Mouse (Mus musculus) hindbrain, embryonic 14.5 days (tissue): Measurements from ENCODE around the gene Vav1. TPM values are rescaled to one million over a fixed set of nuclear protein-coding genes. Genes with fewer than 3 reads are reported as not detected.
"Not testable (repeated sequence)": the region's sequence is repeated elsewhere in the genome, so short reads cannot be mapped to it uniquely, and the experiment has no call there.

Source experiments
- ATAC-seq: fragments of 200-750 bp; cut with Nextera tagmentation; 2 replicates; pipeline ENCODE4 v1.8.0; 2017; ENCODE audit warnings: moderate number of reproducible peaks, mild to moderate bottlenecking, moderate TSS enrichment, moderate library complexity; ENCODE audit not compliant: low FRiP score
- DNase-seq: peaks from one replicate; pipeline ENCODE4 v3.0.0-alpha.2; 2015; ENCODE audit warnings: low spot score
- H3K27ac ChIP-seq: fragments of 300-500 bp; sonication (generic); 2 replicates; pipeline ENCODE4 v1.5.1; 2014; ENCODE audit warnings: mild to moderate bottlenecking, moderate library complexity
- H3K27me3 ChIP-seq: fragments of 300-500 bp; sonication (generic); 2 replicates; pipeline ENCODE4 v1.6.1; 2014; ENCODE audit warnings: mild to moderate bottlenecking, low read length, mixed read lengths; ENCODE audit not compliant: control insufficient read depth, insufficient read depth
- H3K36me3 ChIP-seq: fragments of 300-500 bp; sonication (generic); replicated peaks from 2 replicates; pipeline ENCODE4 v1.6.1; 2014; ENCODE audit not compliant: control insufficient read depth, insufficient read depth
- H3K4me1 ChIP-seq: fragments of 300-500 bp; sonication (generic); replicated peaks from 2 replicates; pipeline ENCODE4 v1.6.1; 2014; ENCODE audit warnings: antibody characterized with exemption, low read length, mixed read lengths; ENCODE audit not compliant: control insufficient read depth, insufficient read depth
- H3K4me2 ChIP-seq: fragments of 300-500 bp; sonication (generic); replicated peaks from 2 replicates; pipeline ENCODE4 v1.6.1; 2014; ENCODE audit warnings: mild to moderate bottlenecking, moderate library complexity
- H3K4me3 ChIP-seq: fragments of 300-500 bp; sonication (generic); replicated peaks from 2 replicates; pipeline ENCODE4 v1.5.1; 2014; ENCODE audit warnings: mild to moderate bottlenecking, low read length
- H3K9ac ChIP-seq: fragments of 300-500 bp; sonication (generic); 2 replicates; pipeline ENCODE4 v1.6.1; 2014
- H3K9me3 ChIP-seq: fragments of 300-500 bp; sonication (generic); 2 replicates; pipeline ENCODE4 v1.6.1; 2016; ENCODE audit warnings: low read length; ENCODE audit not compliant: control insufficient read depth
- WGBS: fragments of 180-500 bp; shearing (Covaris S2); extraction: QIAGEN DNeasy Blood & Tissue Kit; methylation state at CpG from one replicate; pipeline ENCODE4 v1.1.7; 2014; 5-methylcytosine and 5-hydroxymethylcytosine counted together
- polyA plus RNA-seq: library from polyadenylated mRNA; unstranded; fragments of >200 nt; fragmentation: Nextera tagmentation; extraction: Ambion mirVana; gene quantifications from 2 replicates; pipeline ENCODE4 v1.2.1, GENCODE M21; 2014

The Vav1 gene
- polyA plus RNA-seq, 1 experiment from 2014 or later: 1.7 TPM

DNA sequence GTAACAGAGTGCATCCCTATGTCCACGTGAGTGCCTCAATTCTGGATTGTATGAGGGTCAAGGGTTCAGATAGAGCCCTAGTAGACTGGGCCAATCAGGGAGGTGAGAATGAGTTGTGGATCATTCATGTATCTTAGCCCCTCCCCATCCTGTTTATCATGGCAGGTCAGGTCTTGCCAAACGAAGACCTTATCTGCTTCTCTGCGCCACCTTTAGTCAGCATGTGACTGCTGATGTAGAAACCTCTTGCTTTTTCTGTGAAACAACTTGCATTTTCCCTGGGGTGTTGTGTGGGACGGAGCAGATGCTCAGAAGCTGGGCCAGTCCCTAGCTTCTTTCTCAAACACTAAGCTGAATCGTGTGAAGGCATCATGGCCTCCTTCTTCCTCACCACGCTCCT, 28.2 kb downstream of the Vav1 start:
- Histone ChIP-seq H3K4me1 (no peaks in the 10 kb centered on the region), H3K27me3 (no peaks in the 10 kb centered on the region), H3K4me2 (no peak overlapping the region), H3K4me3 (no peak overlapping the region), H3K9me3 (no peaks in the 10 kb centered on the region), H3K27ac (no peak overlapping the region), H3K36me3 (no peaks in the 10 kb centered on the region), H3K9ac (no peak overlapping the region)
- no peak for DNase-seq
- no peak for ATAC-seq
- WGBS: 87% methylated on average over 6 of the region's 6 CpGs

DNA sequence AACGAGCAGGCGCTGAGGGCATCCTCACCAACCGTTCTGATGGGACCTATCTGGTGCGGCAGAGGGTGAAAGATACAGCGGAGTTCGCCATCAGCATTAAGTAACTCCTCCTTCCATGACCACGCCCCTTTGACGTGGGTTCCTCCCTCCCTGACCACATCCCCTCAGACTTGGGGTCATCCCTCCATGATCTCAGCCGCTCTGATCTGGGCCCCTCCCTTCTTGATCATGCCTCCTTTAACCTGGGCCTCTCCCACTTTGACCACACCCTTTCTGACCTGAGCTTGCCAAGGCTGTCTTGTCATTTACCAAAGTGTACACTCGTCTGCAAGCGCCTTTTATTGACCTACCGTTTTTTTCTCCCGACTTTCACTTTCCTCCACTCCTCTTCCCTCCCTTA, 32.9 kb downstream of the Vav1 start:
- Histone ChIP-seq H3K4me1 (no peaks in the 10 kb centered on the region), H3K36me3 (no peaks in the 10 kb centered on the region), H3K9ac (no peak overlapping the region), H3K27ac (no peak overlapping the region), H3K9me3 (no peaks in the 10 kb centered on the region), H3K27me3 (no peaks in the 10 kb centered on the region), H3K4me2 (no peak overlapping the region), H3K4me3 (no peak overlapping the region)
- 39% methylated on average over 13 of the region's 13 CpGs for WGBS
- ATAC-seq (no peak), DNase-seq (no peak)

DNA sequence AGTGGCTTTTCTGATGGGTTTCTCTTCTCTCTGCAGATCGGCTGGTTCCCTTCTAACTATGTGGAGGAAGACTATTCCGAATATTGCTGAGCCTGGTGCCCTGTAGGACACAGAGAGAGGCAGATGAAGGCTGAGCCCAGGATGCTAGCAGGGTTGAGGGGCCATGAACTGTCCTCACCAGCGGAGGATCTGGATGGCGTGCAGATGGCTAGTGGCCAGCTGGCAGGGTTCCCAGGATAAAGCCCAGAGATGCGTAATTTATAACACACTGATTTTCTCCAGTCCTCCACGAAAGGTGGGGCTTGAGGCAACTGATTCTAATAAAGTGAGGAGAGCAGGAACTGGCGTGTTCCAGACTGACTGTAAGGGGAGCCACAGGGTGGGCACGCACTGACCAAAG, 48.7 kb downstream of the Vav1 start:
- H3K36me3 ChIP-seq: no peaks in the 10 kb centered on the region
- H3K27me3 ChIP-seq: no peaks in the 10 kb centered on the region
- no peak overlapping the region for H3K9ac ChIP-seq
- no peak overlapping the region for H3K4me3 ChIP-seq
- ATAC-seq (no peak), DNase-seq (no peak)
- H3K9me3 ChIP-seq: no peaks in the 10 kb centered on the region
- no peak overlapping the region for H3K27ac ChIP-seq
- H3K4me1 ChIP-seq: no peaks in the 10 kb centered on the region
- no peak overlapping the region for H3K4me2 ChIP-seq
- WGBS: 67% methylated on average over 8 of the region's 8 CpGs

DNA sequence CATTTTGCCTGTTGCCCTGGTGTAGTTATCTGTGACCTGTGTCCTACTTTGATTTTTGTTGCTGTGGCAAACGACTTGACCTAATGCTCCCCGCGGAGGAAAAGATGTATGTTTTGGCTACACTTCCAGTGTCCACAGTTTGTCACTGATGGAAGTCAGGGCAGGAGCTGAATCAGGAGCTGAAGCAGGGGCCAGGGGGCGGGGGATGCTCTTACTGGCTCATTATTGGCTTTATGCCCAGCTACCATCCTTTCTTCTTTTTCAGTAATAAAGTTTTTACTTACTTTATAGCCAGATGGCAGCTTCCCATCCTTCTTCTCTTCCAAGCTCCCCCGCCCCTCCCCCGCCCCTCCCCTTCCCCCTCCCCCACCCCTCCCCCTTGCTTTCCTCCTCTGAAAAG, 50.0 kb downstream of the Vav1 start:
- Histone ChIP-seq H3K27ac (no peak overlapping the region), H3K9ac (no peak overlapping the region), H3K4me3 (no peak overlapping the region), H3K36me3 (no peaks in the 10 kb centered on the region), H3K9me3 (no peaks in the 10 kb centered on the region), H3K4me2 (no peak overlapping the region), H3K4me1 (no peaks in the 10 kb centered on the region), H3K27me3 (no peaks in the 10 kb centered on the region)
- DNase-seq (no peak), ATAC-seq (no peak)
- WGBS: 56% methylated on average over 4 of the region's 6 CpGs

DNA sequence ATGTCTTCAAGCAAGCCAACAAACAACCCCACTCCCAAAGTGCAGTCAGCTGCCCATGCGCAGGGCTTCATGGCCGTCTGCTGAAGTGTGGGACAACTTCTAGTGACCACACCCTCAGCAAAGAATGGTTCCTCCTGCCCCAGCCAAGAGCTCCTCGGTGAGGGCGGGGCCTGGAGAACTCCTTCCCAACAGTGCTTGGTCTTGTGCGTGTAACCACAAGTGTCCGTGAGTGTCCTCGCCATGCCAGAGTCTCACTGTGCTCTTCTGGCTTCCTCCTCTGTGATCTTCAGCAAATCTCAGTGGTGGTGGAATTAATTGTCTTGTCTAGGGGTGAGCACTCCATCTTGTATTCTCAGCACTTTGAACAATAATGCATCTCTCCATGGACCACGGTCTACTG, 52.1 kb downstream of the Vav1 start:
- 92% methylated on average over 8 of the region's 8 CpGs for WGBS
- no peak overlapping the region for H3K4me2 ChIP-seq
- H3K27ac ChIP-seq: no peak overlapping the region
- no peaks in the 10 kb centered on the region for H3K27me3 ChIP-seq
- no peaks in the 10 kb centered on the region for H3K4me1 ChIP-seq
- no peaks in the 10 kb centered on the region for H3K36me3 ChIP-seq
- no peaks in the 10 kb centered on the region for H3K9me3 ChIP-seq
- no peak overlapping the region for H3K9ac ChIP-seq
- DNase-seq (no peak), ATAC-seq (no peak)
- H3K4me3 ChIP-seq: no peak overlapping the region

DNA sequence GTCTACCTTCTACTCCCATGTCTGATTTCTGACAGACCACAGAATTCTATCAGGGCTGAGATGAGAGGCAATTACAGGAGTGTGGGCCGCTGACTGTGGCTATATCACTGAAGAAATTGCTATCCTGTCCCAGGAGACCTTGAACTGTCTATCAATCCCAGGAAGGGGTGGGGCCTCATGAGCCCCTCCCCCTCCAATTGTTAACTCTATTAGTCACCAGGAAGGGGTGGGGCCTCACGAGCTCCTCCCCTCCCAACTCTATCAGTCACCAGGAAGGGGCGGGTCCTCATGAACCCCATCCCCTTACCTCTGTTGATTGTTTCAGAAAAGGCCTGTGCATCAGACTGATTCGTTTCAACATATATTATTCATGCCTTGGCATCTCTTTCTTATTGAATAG, 53.3 kb downstream of the Vav1 start:
- no peak overlapping the region for H3K27ac ChIP-seq
- WGBS: 85% methylated on average over 4 of the region's 4 CpGs
- H3K4me2 ChIP-seq: no peak overlapping the region
- H3K4me1 ChIP-seq: no peaks in the 10 kb centered on the region
- H3K9me3 ChIP-seq: no peaks in the 10 kb centered on the region
- DNase-seq: no peak
- no peaks in the 10 kb centered on the region for H3K36me3 ChIP-seq
- no peaks in the 10 kb centered on the region for H3K27me3 ChIP-seq
- no peak overlapping the region for H3K4me3 ChIP-seq
- no peak for ATAC-seq
- no peak overlapping the region for H3K9ac ChIP-seq

DNA sequence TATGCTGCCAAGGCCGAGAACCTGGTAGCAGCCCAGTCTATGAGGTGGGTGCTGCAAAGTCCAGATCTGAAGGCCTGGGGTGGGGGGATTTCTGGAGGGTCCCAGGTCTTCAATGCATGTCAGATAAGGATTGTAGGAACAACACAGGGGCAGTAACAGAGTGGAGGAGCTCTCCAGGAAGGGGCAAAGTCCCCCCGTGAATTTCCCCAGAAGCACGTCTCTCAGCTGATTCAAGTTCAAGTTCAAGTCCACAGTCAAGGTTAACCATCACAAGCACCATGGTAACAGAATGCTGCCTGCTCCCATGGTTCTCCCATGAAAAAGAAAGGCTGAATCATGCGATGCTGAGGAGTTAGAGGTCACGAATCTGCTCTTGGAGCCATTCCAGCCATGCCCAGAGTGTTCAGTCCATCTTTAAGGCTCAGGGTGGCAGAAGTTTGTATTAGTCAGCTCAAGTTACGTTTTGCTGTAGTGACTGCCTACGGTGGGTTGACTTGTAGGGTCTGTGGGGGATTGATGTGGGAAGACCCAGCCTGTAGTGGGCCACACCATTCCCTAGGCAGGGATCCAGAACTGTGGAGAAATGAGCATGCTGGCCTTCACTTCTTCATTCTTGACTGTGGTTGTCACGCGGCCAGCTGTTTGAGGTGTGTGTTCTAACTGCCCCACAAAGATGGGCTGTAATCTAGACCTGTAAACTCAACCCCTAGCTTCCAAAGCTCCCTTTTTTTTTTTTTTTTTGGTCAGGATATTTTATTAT, 55.3 kb downstream of the Vav1 start:
- no peak overlapping the region for H3K27ac ChIP-seq
- WGBS: 74% methylated on average over 9 of the region's 9 CpGs
- H3K9ac ChIP-seq: no peak overlapping the region
- no peaks in the 10 kb centered on the region for H3K27me3 ChIP-seq
- H3K4me1 ChIP-seq: no peaks in the 10 kb centered on the region
- peak overlapping the region; percentile 3; the same call in 1 of the 2 replicates for H3K4me2 ChIP-seq
- ATAC-seq (no peak), DNase-seq (no peak)
- no peaks in the 10 kb centered on the region for H3K36me3 ChIP-seq
- no peaks in the 10 kb centered on the region for H3K9me3 ChIP-seq
- no peak overlapping the region for H3K4me3 ChIP-seq

DNA sequence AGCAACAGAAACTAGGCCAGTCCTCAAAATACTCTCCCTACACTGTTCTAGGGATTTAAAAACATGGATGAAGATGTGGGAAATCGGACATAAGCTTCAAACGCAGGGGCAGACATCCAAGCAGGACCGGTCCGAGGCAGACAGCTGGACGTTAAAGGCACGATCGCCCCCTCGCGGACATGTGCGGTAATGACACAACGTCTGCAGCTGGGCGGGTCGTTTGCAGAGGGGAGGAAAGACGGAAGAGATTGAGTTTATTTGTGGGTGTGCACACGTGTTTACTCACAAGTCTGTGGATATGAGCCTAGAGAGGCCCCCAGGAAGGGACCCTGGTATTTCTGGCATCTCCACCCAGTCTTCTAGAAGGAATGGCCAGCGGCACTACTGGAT, 55.9 kb downstream of the Vav1 start:
- WGBS: 7% methylated on average over 16 of the region's 16 CpGs
- peak; percentile 78 for DNase-seq
- no peaks in the 10 kb centered on the region for H3K27me3 ChIP-seq
- peak overlapping the region; percentile 3; the same call in 1 of the 2 replicates for H3K4me2 ChIP-seq
- no peaks in the 10 kb centered on the region for H3K9me3 ChIP-seq
- H3K4me1 ChIP-seq: no peaks in the 10 kb centered on the region
- H3K27ac ChIP-seq: no peak overlapping the region
- no peak overlapping the region for H3K4me3 ChIP-seq
- no peaks in the 10 kb centered on the region for H3K36me3 ChIP-seq
- H3K9ac ChIP-seq: no peak overlapping the region
- ATAC-seq: peak; percentile 47

DNA sequence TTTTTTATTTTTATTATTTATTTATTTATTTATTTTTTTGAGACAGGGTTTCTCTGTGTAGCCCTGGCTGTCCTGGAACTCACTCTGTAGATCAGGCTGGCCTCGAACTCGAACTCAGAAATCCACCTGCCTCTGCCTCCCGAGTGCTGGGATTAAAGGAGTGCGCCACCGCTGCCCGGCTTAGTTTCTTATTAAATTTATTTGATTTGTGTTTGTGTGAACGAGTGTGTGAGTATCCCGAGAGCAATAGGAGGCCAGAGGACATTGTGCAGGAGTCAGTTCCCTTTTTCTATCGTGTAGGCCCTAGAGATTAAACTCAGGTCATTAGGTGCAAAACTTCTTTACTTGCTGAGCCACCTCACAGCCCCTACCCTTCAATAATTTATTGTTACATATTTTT, 56.3 kb downstream of the Vav1 start:
- not testable (repeated sequence) for H3K4me2 ChIP-seq, ATAC-seq, DNase-seq, H3K27me3 ChIP-seq, H3K36me3 ChIP-seq, H3K9ac ChIP-seq, H3K4me3 ChIP-seq, H3K4me1 ChIP-seq, H3K27ac ChIP-seq, H3K9me3 ChIP-seq
- WGBS: 75% methylated on average over 9 of the region's 9 CpGs
